Mouse (Mus musculus): Measurements from ENCODE around the gene Gm10715.
"Not testable (repeated sequence)": the region's sequence is repeated elsewhere in the genome, so short reads cannot be mapped to it uniquely, and the experiment has no call there.

Gm10715 gene

DNA sequence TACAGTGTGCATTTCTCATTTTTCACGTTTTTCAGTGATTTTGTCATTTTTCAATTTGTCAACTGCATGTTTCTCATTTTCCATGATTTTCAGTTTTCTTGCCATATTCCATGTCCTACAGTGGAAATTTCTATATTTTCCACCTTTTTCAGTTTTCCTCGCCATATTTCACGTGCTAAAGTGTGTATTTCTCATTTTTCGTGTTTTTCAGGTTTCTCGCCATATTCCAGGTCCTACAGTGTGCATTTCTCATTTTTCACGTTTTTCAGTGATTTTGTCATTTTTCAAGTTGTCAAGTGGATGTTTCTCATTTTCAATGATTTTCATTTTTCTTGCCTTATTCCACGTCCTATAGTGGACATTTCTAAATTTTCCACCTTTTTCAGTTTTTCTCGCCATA is at the start of gene Gm10715:
Gm10715 (plus strand) TSS at position 301 of the 400 bp plus-strand sequence.
- not testable (repeated sequence) for DNase-seq

DNA sequence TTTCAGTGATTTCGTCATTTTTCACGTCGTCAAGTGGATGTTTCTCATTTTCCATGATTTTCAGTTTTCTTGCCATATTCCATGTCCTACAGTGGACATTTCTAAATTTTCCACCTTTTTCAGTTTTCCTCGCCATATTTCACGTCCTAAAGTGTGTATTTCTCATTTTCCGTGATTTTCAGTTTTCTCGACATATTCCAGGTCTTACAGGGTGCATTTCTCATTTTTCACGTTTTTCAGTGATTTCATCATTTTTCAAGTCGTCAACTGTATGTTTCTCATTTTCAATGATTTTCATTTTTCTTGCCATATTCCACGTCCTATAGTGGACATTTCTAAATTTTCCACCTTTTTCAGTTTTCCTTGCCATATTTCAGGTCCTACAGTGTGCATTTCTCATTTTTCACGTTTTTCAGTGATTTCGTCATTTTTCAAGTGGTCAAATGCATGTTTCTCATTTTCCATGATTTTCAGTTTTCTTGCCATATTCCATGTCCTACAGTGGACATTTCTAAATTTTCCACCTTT is 36.2 kb upstream of the Gm10715 start, which contains the start of gene Gm10722:
Gm10722 (plus strand) TSS at position 478 of the 528 bp plus-strand sequence.
- not testable (repeated sequence) for DNase-seq

DNA sequence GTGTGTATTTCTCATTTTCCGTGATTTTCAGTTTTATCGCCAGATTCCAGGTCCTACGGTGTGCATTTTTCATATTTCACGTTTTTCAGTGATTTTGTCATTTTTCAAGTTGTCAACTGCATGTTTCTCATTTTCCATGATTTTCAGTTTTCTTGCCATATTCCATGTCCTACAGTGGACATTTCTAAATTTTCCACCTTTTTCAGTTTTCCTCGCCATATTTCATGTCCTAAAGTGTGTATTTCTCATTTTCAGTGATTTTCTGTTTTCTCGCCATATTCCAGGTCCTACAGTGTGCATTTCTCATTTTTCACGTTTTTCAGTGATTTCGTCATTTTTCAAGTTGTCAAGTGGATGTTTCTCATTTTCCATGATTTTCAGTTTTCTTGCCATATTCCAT is 35.7 kb upstream of the Gm10715 start:
- not testable (repeated sequence) for DNase-seq

DNA sequence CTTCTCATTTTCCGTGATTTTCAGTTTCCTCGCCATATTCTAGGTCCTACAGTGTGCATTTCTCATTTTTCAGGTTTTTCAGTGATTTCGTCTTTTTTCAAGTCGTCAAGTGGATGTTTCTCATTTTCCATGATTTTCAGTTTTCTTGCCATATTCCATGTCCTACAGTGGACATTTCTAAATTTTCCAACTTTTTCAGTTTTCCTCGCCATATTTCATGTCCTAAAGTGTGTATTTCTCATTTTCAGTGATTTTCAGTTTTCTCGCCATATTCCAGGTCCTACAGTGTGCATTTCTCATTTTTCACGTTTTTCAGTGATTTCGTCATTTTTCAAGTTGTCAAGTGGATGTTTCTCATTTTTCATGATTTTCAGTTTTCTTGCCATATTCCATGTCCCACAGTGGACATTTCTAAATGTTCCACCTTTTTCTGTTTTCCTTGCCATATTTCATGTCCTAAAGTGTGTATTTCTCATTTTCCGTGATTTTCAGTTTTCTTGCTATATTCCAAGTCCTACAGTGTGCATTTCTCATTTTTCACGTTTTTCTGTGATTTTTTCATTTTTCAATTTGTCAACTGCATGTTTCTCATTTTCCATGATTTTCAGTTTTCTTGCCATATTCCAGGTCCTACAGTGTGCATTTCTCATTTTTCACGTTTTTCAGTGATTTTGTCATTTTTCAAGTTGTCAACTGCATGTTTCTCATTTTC is 34.6 kb upstream of the Gm10715 start:
- peak; percentile 74 for DNase-seq

DNA sequence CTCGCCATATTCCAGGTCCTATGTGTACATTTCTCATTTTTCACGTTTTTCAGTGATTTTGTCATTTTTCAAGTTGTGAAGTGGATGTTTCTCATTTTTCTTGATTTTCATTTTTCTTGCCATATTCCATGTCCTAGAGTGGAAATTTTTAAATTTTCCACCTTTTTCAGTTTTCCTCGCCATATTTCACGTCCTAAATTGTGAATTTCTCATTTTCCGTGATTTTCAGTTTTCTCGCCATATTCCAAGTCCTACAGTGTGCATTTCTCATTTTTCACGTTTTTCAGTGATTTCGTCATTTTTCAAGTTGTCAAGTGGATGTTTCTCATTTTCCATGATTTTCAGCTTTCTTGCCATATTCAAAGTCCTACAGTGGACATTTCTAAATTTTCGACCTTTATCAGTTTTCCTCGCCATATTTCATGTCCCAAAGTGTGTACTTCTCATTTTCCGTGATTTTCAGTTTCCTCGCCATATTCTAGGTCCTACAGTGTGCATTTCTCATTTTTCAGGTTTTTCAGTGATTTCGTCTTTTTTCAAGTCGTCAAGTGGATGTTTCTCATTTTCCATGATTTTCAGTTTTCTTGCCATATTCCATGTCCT is 33.8 kb upstream of the Gm10715 start, which contains the start of gene Gm11168:
Gm11168 (plus strand) TSS at position 553 of the 603 bp plus-strand sequence.
- not testable (repeated sequence) for DNase-seq

DNA sequence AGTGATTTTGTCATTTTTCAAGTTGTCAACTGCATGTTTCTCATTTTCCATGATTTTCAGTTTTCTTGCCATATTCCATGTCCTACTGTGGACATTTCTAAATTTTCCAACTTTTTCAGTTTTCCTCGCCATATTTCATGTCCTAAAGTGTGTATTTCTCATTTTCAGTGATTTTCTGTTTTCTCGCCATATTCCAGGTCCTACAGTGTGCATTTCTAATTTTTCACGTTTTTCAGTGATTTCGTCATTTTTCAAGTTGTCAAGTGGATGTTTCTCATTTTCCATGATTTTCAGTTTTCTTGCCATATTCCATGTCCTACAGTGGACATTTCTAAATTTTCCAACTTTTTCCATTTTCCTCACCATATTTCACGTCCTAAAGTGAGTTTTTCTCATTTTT is 30.5 kb upstream of the Gm10715 start:
- DNase-seq, result not testable (repeated sequence)

DNA sequence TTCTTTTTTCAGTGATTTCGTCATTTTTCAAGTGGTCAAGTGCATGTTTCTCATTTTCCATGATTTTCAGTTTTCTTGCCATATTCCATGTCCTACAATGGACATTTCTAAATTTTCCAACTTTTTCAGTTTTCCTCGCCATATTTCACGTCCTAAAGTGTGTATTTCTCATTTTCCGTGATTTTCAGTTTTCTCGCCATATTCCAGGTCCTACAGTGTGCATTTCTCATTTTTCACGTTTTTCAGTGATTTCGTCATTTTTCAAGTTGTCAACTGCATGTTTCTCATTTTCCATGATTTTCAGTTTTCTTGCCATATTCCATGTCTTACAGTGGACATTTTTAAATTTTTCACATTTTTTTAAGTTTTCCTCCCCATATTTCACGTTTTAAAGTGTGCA is 30.0 kb upstream of the Gm10715 start:
- peak; percentile 76 for DNase-seq

DNA sequence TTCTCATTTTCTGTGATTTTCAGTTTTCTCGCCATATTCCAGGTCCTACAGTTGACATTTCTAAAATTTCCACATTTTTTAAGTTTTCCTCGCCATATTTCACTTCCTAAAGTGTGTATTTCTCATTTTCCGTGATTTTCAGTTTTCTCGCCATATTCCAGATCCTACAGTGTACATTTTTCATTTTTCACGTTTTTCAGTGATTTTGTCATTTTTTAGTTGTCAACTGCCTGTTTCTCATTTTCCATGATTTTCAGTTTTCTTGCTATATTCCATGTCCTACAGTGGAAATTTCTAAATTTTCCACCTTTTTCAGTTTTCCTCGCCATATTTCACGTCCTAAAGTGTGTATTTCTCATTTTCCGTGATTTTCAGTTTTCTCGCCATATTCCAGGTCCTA is 29.4 kb upstream of the Gm10715 start:
- DNase-seq, result not testable (repeated sequence)

DNA sequence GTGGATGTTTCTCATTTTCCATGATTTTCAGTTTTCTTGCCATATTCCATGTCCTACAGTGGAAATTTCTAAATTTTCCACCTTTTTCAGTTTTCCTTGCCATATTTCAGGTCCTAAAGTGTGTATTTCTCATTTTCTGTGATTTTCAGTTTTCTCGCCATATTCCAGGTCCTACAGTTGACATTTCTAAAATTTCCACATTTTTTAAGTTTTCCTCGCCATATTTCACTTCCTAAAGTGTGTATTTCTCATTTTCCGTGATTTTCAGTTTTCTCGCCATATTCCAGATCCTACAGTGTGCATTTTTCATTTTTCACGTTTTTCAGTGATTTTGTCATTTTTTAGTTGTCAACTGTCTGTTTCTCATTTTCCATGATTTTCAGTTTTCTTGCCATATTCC is 27.3 kb upstream of the Gm10715 start:
- not testable (repeated sequence) for DNase-seq

DNA sequence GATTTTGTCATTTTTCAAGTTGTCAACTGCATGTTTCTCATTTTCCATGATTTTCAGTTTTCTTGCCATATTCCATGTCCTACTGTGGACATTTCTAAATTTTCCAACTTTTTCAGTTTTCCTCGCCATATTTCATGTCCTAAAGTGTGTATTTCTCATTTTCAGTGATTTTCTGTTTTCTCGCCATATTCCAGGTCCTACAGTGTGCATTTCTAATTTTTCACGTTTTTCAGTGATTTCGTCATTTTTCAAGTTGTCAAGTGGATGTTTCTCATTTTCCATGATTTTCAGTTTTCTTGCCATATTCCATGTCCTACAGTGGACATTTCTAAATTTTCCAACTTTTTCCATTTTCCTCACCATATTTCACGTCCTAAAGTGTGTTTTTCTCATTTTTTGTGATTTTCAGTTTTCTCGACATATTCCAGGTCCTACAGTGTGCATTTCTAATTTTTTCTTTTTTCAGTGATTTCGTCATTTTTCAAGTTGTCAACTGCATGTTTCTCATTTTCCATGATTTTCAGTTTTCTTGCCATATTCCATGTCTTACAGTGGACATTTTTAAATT is 24.5 kb upstream of the Gm10715 start:
- not testable (repeated sequence) for DNase-seq

DNA sequence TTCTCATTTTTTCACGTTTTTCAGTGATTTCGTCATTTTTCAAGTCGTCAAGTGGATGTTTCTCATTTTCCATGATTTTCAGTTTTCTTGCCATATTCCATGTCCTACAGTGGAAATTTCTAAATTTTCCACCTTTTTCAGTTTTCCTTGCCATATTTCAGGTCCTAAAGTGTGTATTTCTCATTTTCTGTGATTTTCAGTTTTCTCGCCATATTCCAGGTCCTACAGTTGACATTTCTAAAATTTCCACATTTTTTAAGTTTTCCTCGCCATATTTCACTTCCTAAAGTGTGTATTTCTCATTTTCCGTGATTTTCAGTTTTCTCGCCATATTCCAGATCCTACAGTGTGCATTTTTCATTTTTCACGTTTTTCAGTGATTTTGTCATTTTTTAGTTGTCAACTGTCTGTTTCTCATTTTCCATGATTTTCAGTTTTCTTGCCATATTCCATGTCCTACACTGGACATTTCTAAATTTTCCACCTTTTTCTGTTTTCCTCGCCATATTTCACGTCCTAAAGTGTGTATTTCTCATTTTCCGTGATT is 23.9 kb upstream of the Gm10715 start, which contains the start of gene Gm10721:
Gm10721 (plus strand) TSS at position 408 of the 547 bp plus-strand sequence.
- not testable (repeated sequence) for DNase-seq

DNA sequence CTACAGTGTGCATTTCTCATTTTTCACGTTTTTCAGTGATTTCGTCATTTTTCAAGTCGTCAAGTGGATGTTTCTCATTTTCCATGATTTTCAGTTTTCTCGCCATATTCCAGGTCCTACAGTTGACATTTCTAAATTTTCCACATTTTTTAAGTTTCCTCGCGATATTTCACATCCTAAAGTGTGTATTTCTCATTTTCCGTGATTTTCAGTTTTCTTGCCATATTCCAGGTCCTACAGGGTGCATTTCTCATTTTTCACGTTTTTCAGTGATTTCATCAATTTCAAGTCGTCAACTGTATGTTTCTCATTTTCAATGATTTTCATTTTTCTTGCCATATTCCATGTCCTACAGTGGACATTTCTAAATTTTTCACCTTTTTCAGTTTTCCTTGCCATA is 21.3 kb upstream of the Gm10715 start, which contains the start of gene Gm10720:
Gm10720 (plus strand) TSS at position 301 of the 400 bp plus-strand sequence.
- not testable (repeated sequence) for DNase-seq

DNA sequence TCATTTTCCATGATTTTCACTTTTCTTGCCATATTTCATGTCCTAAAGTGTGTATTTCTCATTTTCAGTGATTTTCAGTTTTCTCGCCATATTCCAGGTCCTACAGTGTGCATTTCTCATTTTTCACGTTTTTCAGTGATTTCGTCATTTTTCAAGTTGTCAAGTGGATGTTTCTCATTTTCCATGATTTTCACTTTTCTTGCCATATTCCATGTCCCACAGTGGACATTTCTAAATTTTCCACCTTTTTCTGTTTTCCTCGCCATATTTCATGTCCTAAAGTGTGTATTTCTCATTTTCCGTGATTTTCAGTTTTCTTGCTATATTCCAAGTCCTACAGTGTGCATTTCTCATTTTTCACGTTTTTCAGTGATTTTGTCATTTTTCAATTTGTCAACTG is 20.8 kb upstream of the Gm10715 start:
- not testable (repeated sequence) for DNase-seq

DNA sequence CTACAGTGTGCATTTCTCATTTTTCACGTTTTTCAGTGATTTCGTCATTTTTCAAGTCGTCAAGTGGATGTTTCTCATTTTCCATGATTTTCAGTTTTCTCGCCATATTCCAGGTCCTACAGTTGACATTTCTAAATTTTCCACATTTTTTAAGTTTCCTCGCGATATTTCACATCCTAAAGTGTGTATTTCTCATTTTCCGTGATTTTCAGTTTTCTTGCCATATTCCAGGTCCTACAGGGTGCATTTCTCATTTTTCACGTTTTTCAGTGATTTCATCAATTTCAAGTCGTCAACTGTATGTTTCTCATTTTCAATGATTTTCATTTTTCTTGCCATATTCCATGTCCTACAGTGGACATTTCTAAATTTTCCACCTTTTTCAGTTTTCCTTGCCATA is 19.6 kb upstream of the Gm10715 start, which contains the start of gene Gm10719:
Gm10719 (plus strand) TSS at position 301 of the 400 bp plus-strand sequence.
- not testable (repeated sequence) for DNase-seq

DNA sequence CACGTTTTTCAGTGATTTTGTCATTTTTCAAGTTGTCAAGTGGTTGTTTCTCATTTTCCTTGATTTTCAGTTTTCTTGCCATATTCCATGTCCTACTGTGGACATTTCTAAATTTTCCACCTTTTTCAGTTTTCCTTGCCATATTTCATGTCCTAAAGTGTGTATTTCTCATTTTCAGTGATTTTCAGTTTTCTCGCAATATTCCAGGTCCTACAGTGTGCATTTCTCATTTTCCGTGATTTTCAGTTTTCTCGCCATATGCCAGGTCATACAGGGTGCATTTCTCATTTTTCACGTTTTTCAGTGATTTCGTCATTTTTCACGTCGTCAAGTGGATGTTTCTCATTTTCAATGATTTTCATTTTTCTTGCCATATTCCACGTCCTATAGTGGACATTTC is 17.7 kb upstream of the Gm10715 start:
- peak; percentile 6 for DNase-seq

DNA sequence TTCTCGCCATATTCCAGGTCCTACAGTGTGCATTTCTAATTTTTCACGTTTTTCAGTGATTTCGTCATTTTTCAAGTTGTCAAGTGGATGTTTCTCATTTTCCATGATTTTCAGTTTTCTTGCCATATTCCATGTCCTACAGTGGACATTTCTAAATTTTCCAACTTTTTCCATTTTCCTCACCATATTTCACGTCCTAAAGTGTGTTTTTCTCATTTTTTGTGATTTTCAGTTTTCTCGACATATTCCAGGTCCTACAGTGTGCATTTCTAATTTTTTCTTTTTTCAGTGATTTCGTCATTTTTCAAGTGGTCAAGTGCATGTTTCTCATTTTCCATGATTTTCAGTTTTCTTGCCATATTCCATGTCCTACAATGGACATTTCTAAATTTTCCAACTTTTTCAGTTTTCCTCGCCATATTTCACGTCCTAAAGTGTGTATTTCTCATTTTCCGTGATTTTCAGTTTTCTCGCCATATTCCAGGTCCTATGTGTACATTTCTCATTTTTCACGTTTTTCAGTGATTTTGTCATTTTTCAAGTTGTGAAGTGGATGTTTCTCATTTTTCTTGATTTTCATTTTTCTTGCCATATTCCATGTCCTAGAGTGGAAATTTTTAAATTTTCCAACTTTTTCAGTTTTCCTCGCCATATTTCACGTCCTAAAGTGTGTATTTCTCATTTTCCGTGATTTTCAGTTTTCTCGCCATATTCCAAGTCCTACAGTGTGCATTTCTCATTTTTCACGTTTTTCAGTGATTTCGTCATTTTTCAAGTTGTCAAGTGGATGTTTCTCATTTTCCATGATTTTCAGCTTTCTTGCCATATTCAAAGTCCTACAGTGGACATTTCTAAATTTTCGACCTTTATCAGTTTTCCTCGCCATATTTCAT is 16.6 kb upstream of the Gm10715 start:
- not testable (repeated sequence) for DNase-seq

DNA sequence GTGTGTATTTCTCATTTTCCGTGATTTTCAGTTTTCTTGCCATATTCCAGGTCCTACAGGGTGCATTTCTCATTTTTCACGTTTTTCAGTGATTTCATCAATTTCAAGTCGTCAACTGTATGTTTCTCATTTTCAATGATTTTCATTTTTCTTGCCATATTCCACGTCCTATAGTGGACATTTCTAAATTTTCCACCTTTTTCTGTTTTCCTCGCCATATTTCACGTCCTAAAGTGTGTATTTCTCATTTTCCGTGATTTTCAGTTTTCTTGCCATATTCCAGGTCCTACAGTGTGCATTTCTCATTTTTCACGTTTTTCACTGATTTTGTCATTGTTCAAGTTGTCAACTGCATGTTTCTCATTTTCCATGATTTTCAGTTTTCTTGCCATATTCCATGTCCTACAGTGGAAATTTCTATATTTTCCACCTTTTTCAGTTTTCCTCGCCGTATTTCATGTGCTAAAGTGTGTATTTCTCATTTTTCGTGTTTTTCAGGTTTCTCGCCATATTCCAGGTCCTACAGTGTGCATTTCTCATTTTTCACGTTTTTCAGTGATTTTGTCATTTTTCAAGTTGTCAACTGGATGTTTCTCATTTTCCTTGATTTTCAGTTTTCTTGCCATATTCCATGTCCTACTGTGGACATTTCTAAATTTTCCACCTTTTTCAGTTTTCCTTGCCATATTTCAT is 14.2 kb upstream of the Gm10715 start:
- DNase-seq, result peak; percentile 35

DNA sequence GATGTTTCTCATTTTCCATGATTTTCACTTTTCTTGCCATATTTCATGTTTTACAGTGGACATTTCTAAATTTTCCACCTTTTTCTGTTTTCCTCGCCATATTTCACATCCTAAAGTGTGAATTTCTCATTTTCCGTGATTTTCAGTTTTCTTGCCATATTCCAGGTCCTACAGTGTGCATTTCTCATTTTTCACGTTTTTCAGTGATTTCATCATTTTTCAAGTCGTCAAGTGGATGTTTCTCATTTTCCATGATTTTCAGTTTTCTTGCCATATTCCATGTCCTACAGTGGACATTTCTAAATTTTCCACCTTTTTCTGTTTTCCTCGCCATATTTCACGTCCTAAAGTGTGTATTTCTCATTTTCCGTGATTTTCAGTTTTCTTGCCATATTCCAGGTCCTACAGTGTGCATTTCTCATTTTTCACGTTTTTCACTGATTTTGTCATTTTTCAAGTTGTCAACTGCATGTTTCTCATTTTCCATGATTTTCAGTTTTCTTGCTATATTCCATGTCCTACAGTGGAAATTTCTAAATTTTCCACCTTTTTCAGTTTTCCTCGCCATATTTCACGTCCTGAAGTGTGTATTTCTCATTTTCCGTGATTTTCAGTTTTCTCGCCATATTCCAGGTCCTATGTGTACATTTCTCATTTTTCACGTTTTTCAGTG is 13.2 kb upstream of the Gm10715 start, which contains the start of gene Gm10718:
Gm10718 (plus strand) TSS at position 236 of the 673 bp plus-strand sequence.
- not testable (repeated sequence) for DNase-seq

DNA sequence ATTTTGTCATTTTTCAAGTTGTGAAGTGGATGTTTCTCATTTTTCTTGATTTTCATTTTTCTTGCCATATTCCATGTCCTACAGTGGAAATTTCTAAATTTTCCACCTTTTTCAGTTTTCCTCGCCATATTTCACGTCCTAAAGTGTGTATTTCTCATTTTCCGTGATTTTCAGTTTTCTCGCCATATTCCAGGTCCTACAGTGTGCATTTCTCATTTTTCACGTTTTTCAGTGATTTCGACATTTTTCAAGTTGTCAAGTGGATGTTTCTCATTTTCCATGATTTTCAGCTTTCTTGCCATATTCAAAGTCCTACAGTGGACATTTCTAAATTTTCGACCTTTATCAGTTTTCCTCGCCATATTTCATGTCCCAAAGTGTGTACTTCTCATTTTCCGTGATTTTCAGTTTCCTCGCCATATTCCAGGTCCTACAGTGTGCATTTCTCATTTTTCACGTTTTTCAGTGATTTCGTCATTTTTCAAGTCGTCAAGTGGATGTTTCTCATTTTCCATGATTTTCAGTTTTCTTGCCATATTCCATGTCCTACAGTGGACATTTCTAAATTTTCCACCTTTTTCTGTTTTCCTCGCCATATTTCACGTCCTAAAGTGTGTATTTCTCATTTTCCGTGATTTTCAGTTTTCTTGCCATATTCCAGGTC is 12.6 kb upstream of the Gm10715 start:
- peak; percentile 87 for DNase-seq

DNA sequence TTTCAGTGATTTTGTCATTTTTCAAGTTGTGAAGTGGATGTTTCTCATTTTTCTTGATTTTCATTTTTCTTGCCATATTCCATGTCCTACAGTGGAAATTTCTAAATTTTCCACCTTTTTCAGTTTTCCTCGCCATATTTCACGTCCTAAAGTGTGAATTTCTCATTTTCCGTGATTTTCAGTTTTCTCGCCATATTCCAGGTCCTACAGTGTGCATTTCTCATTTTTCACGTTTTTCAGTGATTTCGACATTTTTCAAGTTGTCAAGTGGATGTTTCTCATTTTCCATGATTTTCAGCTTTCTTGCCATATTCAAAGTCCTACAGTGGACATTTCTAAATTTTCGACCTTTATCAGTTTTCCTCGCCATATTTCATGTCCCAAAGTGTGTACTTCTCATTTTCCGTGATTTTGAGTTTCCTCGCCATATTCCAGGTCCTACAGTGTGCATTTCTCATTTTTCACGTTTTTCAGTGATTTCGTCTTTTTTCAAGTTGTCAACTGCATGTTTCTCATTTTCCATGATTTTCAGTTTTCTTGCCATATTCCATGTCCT is 11.7 kb upstream of the Gm10715 start, which contains the start of gene Gm10717:
Gm10717 (plus strand) TSS at position 506 of the 556 bp plus-strand sequence.
- DNase-seq, result not testable (repeated sequence)

Data from cerebellum, adult 11 months (tissue).